Mouse (Mus musculus) liver, embryonic 16.5 days (tissue): ENCODE measurements around the gene Grin2b. TPM values are rescaled to one million over a fixed set of nuclear protein-coding genes. Genes with fewer than 3 reads are reported as not detected.

Source experiments
- ATAC-seq: fragments of 200-750 bp; cut with Nextera tagmentation; 2 replicates; pipeline ENCODE4 v1.8.0; 2017; ENCODE audit warnings: low read depth, mild to moderate bottlenecking, moderate number of reproducible peaks, moderate library complexity
- H3K27ac ChIP-seq: fragments of 300-500 bp; sonication (generic); 2 replicates; pipeline ENCODE4 v1.5.1; 2014; ENCODE audit warnings: mild to moderate bottlenecking, low read length
- H3K27me3 ChIP-seq: fragments of 300-500 bp; sonication (generic); 2 replicates; pipeline ENCODE4 v1.6.1; 2014; ENCODE audit warnings: low read depth, low read length, mixed read lengths; ENCODE audit not compliant: control insufficient read depth, insufficient read depth
- H3K36me3 ChIP-seq: fragments of 300-500 bp; sonication (generic); 2 replicates; pipeline ENCODE4 v1.6.1; 2014; ENCODE audit warnings: mild to moderate bottlenecking; ENCODE audit not compliant: control insufficient read depth, insufficient read depth
- H3K4me1 ChIP-seq: fragments of 300-500 bp; sonication (generic); 2 replicates; pipeline ENCODE4 v1.6.1; 2014; ENCODE audit warnings: low read depth, low read length, mixed read lengths; ENCODE audit not compliant: control insufficient read depth
- H3K4me2 ChIP-seq: fragments of 300-500 bp; sonication (generic); 2 replicates; pipeline ENCODE4 v1.6.1; 2014; ENCODE audit warnings: low read depth, low read length, mixed read lengths
- H3K4me3 ChIP-seq: fragments of 300-500 bp; sonication (generic); 2 replicates; pipeline ENCODE4 v1.5.1; 2014; ENCODE audit warnings: low read depth, mild to moderate bottlenecking, low read length
- H3K9ac ChIP-seq: fragments of 300-500 bp; sonication (generic); 2 replicates; pipeline ENCODE4 v1.6.1; 2014; ENCODE audit warnings: low read depth, low read length
- H3K9me3 ChIP-seq: fragments of 300-500 bp; sonication (generic); replicated peaks from 2 replicates; pipeline ENCODE4 v1.6.1; 2016; ENCODE audit warnings: low read length; ENCODE audit not compliant: control insufficient read depth
- WGBS: fragments of 180-500 bp; shearing (Covaris S2); extraction: QIAGEN DNeasy Blood & Tissue Kit; methylation state at CpG from one replicate; pipeline ENCODE4 v1.1.7; 2014; ENCODE audit not compliant: insufficient replicate concordance; 5-methylcytosine and 5-hydroxymethylcytosine counted together
- microRNA-seq: library from miRNA; unstranded; fragments of <30 nt; microRNA quantifications from one replicate; pipeline ENCODE4, GENCODE M21; 2016
- polyA plus RNA-seq: library from polyadenylated mRNA; unstranded; fragments of >200 nt; fragmentation: Nextera tagmentation; extraction: Ambion mirVana; gene quantifications from 2 replicates; pipeline ENCODE4 v1.2.1, GENCODE M21; 2015

Grin2b gene
- polyA plus RNA-seq, 1 experiment from 2014 or later: not detected

GRCm38 (mm10) chr6:135680105-135680710 is 493.1 kb downstream of the Grin2b start:
- H3K4me1 ChIP-seq: no peaks in the 10 kb centered on the region
- no peaks in the 10 kb centered on the region for H3K27me3 ChIP-seq
- ATAC-seq: no peak
- WGBS: 72% methylated on average over 14 of the region's 14 CpGs
- H3K9me3 ChIP-seq: no peaks in the 10 kb centered on the region
- no peak overlapping the region for H3K9ac ChIP-seq
- no peak overlapping the region for H3K4me3 ChIP-seq
- H3K27ac ChIP-seq: no peak overlapping the region
- H3K4me2 ChIP-seq: no peak overlapping the region
- no peaks in the 10 kb centered on the region for H3K36me3 ChIP-seq

GRCm38 (mm10) chr6:135674380-135674779 is 498.9 kb downstream of the Grin2b start:
- no peak overlapping the region for H3K4me3 ChIP-seq
- no peak overlapping the region for H3K27ac ChIP-seq
- H3K9me3 ChIP-seq: no peaks in the 10 kb centered on the region
- 29% methylated on average over 4 of the region's 4 CpGs for WGBS
- no peaks in the 10 kb centered on the region for H3K27me3 ChIP-seq
- ATAC-seq: no peak
- H3K36me3 ChIP-seq: no peaks in the 10 kb centered on the region
- H3K9ac ChIP-seq: no peak overlapping the region
- H3K4me2 ChIP-seq: no peak overlapping the region
- no peaks in the 10 kb centered on the region for H3K4me1 ChIP-seq

GRCm38 (mm10) chr6:135672003-135672402 is 501.3 kb downstream of the Grin2b start:
- H3K36me3 ChIP-seq: no peaks in the 10 kb centered on the region
- no peak overlapping the region for H3K4me3 ChIP-seq
- H3K4me2 ChIP-seq: no peak overlapping the region
- H3K4me1 ChIP-seq: no peaks in the 10 kb centered on the region
- no peak overlapping the region for H3K27ac ChIP-seq
- ATAC-seq: no peak
- H3K27me3 ChIP-seq: no peaks in the 10 kb centered on the region
- no peaks in the 10 kb centered on the region for H3K9me3 ChIP-seq
- no peak overlapping the region for H3K9ac ChIP-seq

Small RNAs within 50 kb of the gene (microRNA-seq; reads per million reads assigned to microRNA genes)
- not detected for gene Gm22892

Other genes starting within 250 kb of the Grin2b start
- gene Gm8994, start 154.0 kb upstream of the Grin2b start, polyA plus RNA-seq: not detected in 2 replicates
- gene E330021D16Rik, start 242.1 kb upstream of the Grin2b start, polyA plus RNA-seq: 0.27 and 0.45 TPM in 2 replicates